ENCODE assay signal across 17 mouse cellular contexts in the genomic region with DNA sequence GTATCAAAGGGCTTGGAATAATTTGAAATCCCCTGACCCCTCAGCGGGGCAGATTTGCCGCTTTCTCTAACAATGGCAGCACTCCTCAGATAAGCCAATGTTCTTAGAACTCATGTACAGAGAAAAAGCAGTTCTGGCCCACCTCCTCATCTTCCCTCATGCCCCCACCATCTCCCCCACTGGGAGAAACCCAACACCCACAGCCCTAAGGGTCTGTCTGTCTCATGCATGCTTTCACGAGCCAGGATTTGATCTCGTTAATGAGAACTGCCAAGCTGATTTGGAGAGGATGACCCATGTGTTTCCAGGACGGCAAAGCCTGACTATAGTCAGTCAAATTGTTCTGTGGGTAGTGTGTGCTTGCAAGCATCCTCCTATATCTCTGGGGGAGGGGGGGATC. TPM values are rescaled to one million over a fixed set of nuclear protein-coding genes. Genes with fewer than 3 reads are reported as not detected.
A peak's percentile ranks its signal among the peaks of the same experiment; 100 is the strongest.
DNase-seq lines count a peak whose midpoint lies in the region; ATAC-seq and TF ChIP-seq lines count a peak whose summit lies in the region.
"Had no signal": no experiment of that assay in that cellular context is flagged by ENCODE, and none has a peak within 500 bp of the region (broad histone marks: within the 10 kb centered on the region; RNA-seq: fewer than 3 reads in every experiment).

No protein-coding gene starts in this region.

- H3K27me3 ChIP-seq in forebrain, embryonic 15.5 days = no peaks in the 10 kb centered on the region
- H3K27me3 ChIP-seq in midbrain, embryonic 14.5 days (ENCODE audit: control insufficient read depth, insufficient read depth, low read length) = no peaks in the 10 kb centered on the region
- no peaks in the 10 kb centered on the region for H3K27me3 ChIP-seq in kidney, adult 2 months (replicated peaks; ENCODE audit: control insufficient read depth, insufficient read depth, low read length)
- H3K27me3 ChIP-seq: Patski had no signal

- peaks cover 34% of the 10 kb centered on the region for H3K4me1 ChIP-seq in forebrain, embryonic 15.5 days
- peaks cover 29% of the 10 kb centered on the region for H3K4me1 ChIP-seq in midbrain, embryonic 14.5 days (ENCODE audit: control insufficient read depth, insufficient read depth, low read length)
- no peaks in the 10 kb centered on the region for H3K4me1 ChIP-seq in kidney, adult 2 months (ENCODE audit: control insufficient read depth, insufficient read depth, low read length)

- peak; percentile 58; the same call in 1 of the 2 replicates for ATAC-seq in forebrain, embryonic 15.5 days (replicated peaks)
- ATAC-seq in midbrain, embryonic 14.5 days (ENCODE audit: low FRiP score, low TSS enrichment) = peak; percentile 57; the same call in 1 of the 2 replicates
- ATAC-seq: Patski had no signal

- no peak overlapping the region for H3K9ac ChIP-seq in forebrain, embryonic 15.5 days (replicated peaks)
- H3K9ac ChIP-seq in midbrain, embryonic 14.5 days (replicated peaks; ENCODE audit: low read length) = no peak overlapping the region

- H3K4me2 ChIP-seq in forebrain, embryonic 15.5 days (replicated peaks) = no peak overlapping the region
- H3K4me2 ChIP-seq in midbrain, embryonic 14.5 days (ENCODE audit: low read length) = no peak overlapping the region
- H3K4me2 ChIP-seq: heart, embryonic 11.5 days had no signal

- no peak for TF ChIP-seq CTCF in kidney, adult 2 months (conservative IDR thresholded peaks at IDR 0.05; ENCODE audit: insufficient read depth, insufficient read length, low read depth, low read length)

- TF ChIP-seq POLR2A in kidney, adult 2 months (IDR thresholded peaks at IDR 0.05; ENCODE audit: low read depth, low read length) = no peak

- H3K4me3 ChIP-seq in forebrain, embryonic 15.5 days = no peak overlapping the region
- no peak overlapping the region for H3K4me3 ChIP-seq in midbrain, embryonic 14.5 days (replicated peaks; ENCODE audit: low read depth, low read length)
- no peak overlapping the region for H3K4me3 ChIP-seq in kidney, adult 2 months (ENCODE audit: insufficient read depth, low read depth, low read length)

- WGBS in forebrain, embryonic 15.5 days = 9% methylated on average over 5 of the region's 5 CpGs
- WGBS in midbrain, embryonic 14.5 days = 3% methylated on average over 5 of the region's 5 CpGs
- 85% methylated on average over 5 of the region's 5 CpGs for WGBS in kidney, adult 2 months

- H3K9me3 ChIP-seq in forebrain, embryonic 15.5 days = no peaks in the 10 kb centered on the region
- H3K9me3 ChIP-seq in midbrain, embryonic 14.5 days (ENCODE audit: control insufficient read depth, low read length) = no peaks in the 10 kb centered on the region

- no peaks in the 10 kb centered on the region for H3K36me3 ChIP-seq in forebrain, embryonic 15.5 days
- H3K36me3 ChIP-seq in midbrain, embryonic 14.5 days (ENCODE audit: control insufficient read depth, insufficient read depth, low read length) = no peaks in the 10 kb centered on the region
- no peaks in the 10 kb centered on the region for H3K36me3 ChIP-seq in kidney, adult 2 months (ENCODE audit: control insufficient read depth, insufficient read depth, low read length)

- 0 out of 2 replicates have a peak overlapping the region, but pooled peaks have one; percentile 9 for H3K27ac ChIP-seq in forebrain, embryonic 15.5 days (replicated peaks)
- H3K27ac ChIP-seq in midbrain, embryonic 14.5 days (replicated peaks; ENCODE audit: low read depth, low read length) = peak overlapping the region; percentile 49; the same call in 1 of the 2 replicates
- H3K27ac ChIP-seq in kidney, adult 2 months (ENCODE audit: insufficient read depth, low read depth, low read length) = no peak overlapping the region
- H3K27ac ChIP-seq: macrophage had no signal

- DNase-seq in left cerebral cortex, postnatal 4 days = peak; percentile 6
- no peak for DNase-seq in left cerebral cortex, adult 18-20 months (ENCODE audit: low spot score in 2 of 2)
- peak; percentile 61 for DNase-seq in embryo, embryonic 11 days
- DNase-seq in midbrain, embryonic 14.5 days = peak; percentile 64
- no peak for DNase-seq in kidney, adult 2 months
- DNase-seq in lung, postnatal 14 days = no peak
- DNase-seq in right cerebral cortex, postnatal 4 days = no peak
- DNase-seq: cerebellum, postnatal 25 days; heart, postnatal 4 days; kidney, adult 18-20 months; kidney, postnatal 4 days; right cerebral cortex, adult 18-20 months; thymus, postnatal 36 days had no signal

- intact Hi-C loops in left cerebral cortex, postnatal 4 days (cut with DNase I) = no loop called here

RNA-seq across cellular contexts. Expression of a gene that starts 37.0 kb away (rescaled TPM):
- 100 to 1,000 TPM; 149 to 157 TPM for total RNA-seq in left cerebral cortex, postnatal 4 days (2021)
- total RNA-seq in left cerebral cortex, adult 18-20 months (2021) = 10 to 100 TPM; 82.5 to 86.3 TPM
- 0.59 and 4.8 TPM in 2 replicates for polyA plus RNA-seq in forebrain, embryonic 15.5 days (2015; fragmentation: Nextera tagmentation; extraction: Ambion mirVana)
- polyA plus RNA-seq in midbrain, embryonic 14.5 days (2014; fragmentation: Nextera tagmentation; extraction: Ambion mirVana) = not detected in 2 replicates
- 3.9 and 5.3 TPM in 2 replicates for polyA plus RNA-seq in kidney, adult 2 months (2012; rRNA removed)

Comparison
In these comparisons a context has a peak if more than half of its experiments do, and no peak if none do; other contexts are left out.
1. DNase-seq: peak in left cerebral cortex, postnatal 4 days (single experiment), embryo, embryonic 11 days (single experiment) and midbrain, embryonic 14.5 days (single experiment); none in left cerebral cortex, adult 18-20 months (0 of 2), kidney, adult 2 months (single experiment), lung, postnatal 14 days (single experiment) and right cerebral cortex, postnatal 4 days (single experiment).